Mouse (Mus musculus): ENCODE measurements around the gene Sppl3. TPM values are rescaled to one million over a fixed set of nuclear protein-coding genes. Genes with fewer than 3 reads are reported as not detected.

Sppl3 gene
- polyA plus RNA-seq (2012; rRNA removed) = 47.7 and 55.6 TPM in 2 replicates

DNA sequence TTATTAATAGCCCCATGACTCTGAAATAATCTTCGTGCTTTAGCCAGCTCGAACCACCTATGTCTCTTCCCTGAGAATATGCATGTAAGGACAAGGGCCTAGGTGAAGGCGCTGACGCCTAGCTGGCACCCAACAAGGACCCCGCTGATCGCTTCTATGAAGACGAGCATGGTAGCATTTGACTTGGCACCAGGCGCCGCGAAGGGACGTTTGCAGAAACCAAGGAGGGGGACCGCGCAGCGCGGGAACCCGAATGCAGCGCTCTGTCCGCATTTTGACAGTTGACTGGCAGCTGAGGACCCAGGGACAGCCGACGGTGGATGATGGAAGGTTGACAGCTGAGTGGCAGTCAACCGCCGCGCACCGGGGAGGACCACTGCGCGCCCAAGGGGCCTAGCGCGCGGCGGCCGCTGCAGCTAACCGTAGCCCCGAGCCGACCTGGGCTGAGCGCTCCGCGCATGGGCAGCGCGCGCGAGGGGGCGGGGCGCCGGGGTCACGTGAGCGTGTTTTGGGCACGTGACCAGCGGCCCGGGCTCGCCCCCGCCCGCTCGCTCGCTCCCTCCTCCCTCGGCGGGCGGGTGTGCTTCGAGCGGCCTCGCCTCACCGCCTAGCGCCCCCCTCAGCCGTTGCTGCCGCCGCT is at the start of gene Sppl3:
Sppl3 (plus strand) TSS at position 561 of the 640 bp plus-strand sequence.
- peak; percentile 79 to 90 for DNase-seq (ENCODE audit: low read depth in 1 of 2, low spot score in 2 of 2)
- 2% methylated on average over 51 of the region's 65 CpGs for WGBS

DNA sequence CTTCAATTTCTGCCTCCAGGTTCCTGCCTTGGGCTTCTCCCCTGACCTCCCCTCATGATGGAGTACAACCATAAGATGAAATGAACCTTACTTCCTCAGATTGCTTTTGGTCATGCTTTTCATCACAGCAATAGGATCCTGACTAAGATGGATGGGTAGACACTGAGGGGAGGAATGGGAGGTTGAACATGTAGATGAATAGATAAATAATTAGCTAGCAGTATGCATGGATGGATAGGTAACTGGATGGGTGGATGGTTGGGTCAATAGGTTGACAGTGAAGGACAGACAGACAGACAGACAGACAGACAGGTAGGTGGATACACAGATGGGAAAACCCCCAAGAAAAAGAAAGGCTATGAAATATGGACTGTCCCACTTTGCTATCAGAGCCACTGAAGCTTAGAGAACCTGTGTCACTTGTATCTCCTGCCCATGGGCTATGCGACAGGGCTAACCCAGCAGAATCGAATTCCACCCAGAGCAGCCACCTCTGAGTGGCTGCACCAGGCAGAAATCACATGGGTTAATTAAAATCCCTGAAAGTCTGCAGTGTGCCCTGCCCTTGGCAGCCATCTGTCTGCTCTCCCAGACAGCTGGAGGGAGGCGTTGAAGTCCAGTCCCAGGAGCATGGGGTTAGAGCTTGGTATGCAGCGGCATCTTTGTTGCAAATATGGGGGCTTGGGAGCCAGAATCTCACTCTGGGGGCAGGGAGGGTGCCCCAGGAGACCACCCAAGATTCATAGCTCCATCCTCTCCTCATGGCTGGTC is 49.2 kb upstream of the Sppl3 start:
- Histone ChIP-seq H3K4me3 (ENCODE audit: extremely low read depth, insufficient read depth, insufficient read length) (no peak overlapping the region), H3K4me1 (ENCODE audit: control insufficient read depth, insufficient read depth, insufficient read length) (no peaks in the 10 kb centered on the region), H3K36me3 (ENCODE audit: control insufficient read depth, insufficient read depth, low read length) (no peaks in the 10 kb centered on the region), H3K27me3 (ENCODE audit: control insufficient read depth, insufficient read depth, low read length) (no peaks in the 10 kb centered on the region), H3K27ac (ENCODE audit: insufficient read depth, low read length) (no peak overlapping the region)
- TF ChIP-seq POLR2A (IDR thresholded peaks at IDR 0.05; ENCODE audit: low read depth, low read length) (no peak), CTCF (IDR thresholded peaks at IDR 0.05; ENCODE audit: extremely low read depth, insufficient read depth, insufficient read length, insufficient replicate concordance) (no peak)
- no peak for DNase-seq (ENCODE audit: low read depth in 1 of 2, low spot score in 2 of 2)
- WGBS = 84% methylated on average over 4 of the region's 4 CpGs

More for the DNA sequence above, at the start of gene Sppl3:
- TF ChIP-seq CTCF (IDR thresholded peaks at IDR 0.05; ENCODE audit: extremely low read depth, insufficient read depth, insufficient read length, insufficient replicate concordance) (no peak), POLR2A (IDR thresholded peaks at IDR 0.05; ENCODE audit: low read depth, low read length) (peak; percentile 77)
- Histone ChIP-seq H3K4me1 (ENCODE audit: control insufficient read depth, insufficient read depth, insufficient read length) (peaks cover 11% of the 10 kb centered on the region; the same call in 1 of the 2 replicates), H3K27ac (ENCODE audit: insufficient read depth, low read length) (peak within 1 kb of the TSS; percentile 88), H3K4me3 (ENCODE audit: extremely low read depth, insufficient read depth, insufficient read length) (peak within 1 kb of the TSS; percentile 95), H3K27me3 (ENCODE audit: control insufficient read depth, insufficient read depth, low read length) (no peaks in the 10 kb centered on the region), H3K36me3 (ENCODE audit: control insufficient read depth, insufficient read depth, low read length) (no peaks in the 10 kb centered on the region)

DNA sequence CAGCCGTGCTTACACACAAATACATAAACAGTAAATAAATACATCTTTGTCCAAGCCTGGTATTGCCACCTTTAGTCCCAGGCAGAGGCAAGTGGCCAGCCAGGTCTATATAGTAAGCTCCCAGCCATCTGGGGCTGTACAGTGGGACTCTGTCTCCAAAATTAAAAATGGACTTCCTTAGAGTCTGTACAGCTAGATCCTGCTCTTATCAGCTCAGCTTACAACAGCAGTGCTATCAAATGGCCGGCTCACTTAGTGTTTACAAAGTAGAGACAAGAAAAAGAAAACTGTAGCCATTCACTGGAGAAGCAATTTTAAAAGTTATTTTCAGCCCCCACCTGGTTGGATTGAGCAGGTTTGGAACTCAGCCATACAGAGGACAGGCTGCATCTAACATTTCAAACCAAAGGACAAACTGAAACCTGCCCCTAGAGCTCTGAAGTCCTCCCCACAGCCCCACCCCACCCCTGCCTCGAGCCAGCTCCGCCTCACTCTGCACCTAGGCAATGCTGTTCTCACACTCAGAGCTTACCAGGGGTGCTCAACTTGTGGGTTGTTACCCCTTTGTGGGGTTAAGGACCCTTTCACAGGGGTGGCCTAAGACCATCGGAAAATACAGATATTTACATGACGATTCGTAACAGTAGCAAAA is 46.5 kb upstream of the Sppl3 start:
- H3K4me3 ChIP-seq (ENCODE audit: extremely low read depth, insufficient read depth, insufficient read length) = no peak overlapping the region
- H3K4me1 ChIP-seq (ENCODE audit: control insufficient read depth, insufficient read depth, insufficient read length) = peaks cover 5% of the 10 kb centered on the region; the same call in 1 of the 2 replicates
- H3K36me3 ChIP-seq (ENCODE audit: control insufficient read depth, insufficient read depth, low read length) = no peaks in the 10 kb centered on the region
- no peak for DNase-seq (ENCODE audit: low read depth in 1 of 2, low spot score in 2 of 2)
- WGBS = 65% methylated on average over 7 of the region's 7 CpGs
- no peak overlapping the region for H3K27ac ChIP-seq (ENCODE audit: insufficient read depth, low read length)
- no peaks in the 10 kb centered on the region for H3K27me3 ChIP-seq (ENCODE audit: control insufficient read depth, insufficient read depth, low read length)
- TF ChIP-seq CTCF (IDR thresholded peaks at IDR 0.05; ENCODE audit: extremely low read depth, insufficient read depth, insufficient read length, insufficient replicate concordance) (no peak), POLR2A (IDR thresholded peaks at IDR 0.05; ENCODE audit: low read depth, low read length) (no peak)

DNA sequence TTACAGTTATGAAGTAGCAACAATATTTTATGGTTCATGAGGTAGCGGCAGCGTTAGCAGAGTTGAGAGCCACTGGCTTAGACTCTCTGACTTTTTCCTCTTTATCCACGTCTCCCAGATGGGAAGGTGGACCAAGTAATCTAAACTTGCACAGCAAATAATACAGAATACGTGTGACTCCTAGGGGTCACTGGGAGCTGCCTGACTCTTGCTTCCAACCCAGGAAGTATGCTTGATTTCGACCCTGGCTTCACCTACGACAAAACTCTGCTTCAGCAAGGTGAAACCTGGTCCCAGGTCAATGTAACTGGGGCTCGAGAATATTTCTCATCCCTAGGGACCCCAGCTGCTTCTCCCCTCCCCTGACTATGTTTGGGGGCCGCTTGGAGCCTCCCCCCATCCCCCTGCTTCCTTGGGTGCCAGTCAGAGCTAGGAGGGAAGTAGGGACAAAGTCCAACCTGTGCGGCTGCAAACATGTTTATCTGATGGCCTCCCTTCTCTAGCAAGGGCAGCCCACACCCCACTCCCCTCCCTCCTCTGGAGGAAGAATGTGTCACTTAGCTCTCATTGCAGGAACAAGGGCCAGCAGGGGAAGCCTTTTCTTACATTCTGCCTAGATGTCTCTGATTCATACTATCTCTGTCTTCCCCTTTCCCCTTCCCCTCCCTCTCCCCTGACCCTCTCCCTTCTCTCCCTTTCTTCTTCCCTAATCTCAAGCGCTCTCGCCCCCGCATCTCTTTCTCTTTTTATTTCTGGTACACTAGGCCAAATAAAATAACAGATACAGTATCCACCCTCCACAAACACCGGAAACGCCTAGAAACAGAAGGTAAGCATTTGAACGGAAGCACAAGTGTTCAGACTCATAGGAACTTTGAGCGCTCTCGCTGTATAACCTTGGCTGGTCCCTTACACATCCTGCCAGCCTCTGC is 45.7 kb upstream of the Sppl3 start:
- Histone ChIP-seq H3K27ac (ENCODE audit: insufficient read depth, low read length) (no peak overlapping the region), H3K36me3 (ENCODE audit: control insufficient read depth, insufficient read depth, low read length) (no peaks in the 10 kb centered on the region), H3K27me3 (ENCODE audit: control insufficient read depth, insufficient read depth, low read length) (no peaks in the 10 kb centered on the region), H3K4me1 (ENCODE audit: control insufficient read depth, insufficient read depth, insufficient read length) (peaks cover 5% of the 10 kb centered on the region; the same call in 1 of the 2 replicates), H3K4me3 (ENCODE audit: extremely low read depth, insufficient read depth, insufficient read length) (no peak overlapping the region)
- DNase-seq (ENCODE audit: low read depth in 1 of 2, low spot score in 2 of 2) = no peak
- TF ChIP-seq POLR2A (IDR thresholded peaks at IDR 0.05; ENCODE audit: low read depth, low read length) = no peak
- TF ChIP-seq CTCF (IDR thresholded peaks at IDR 0.05; ENCODE audit: extremely low read depth, insufficient read depth, insufficient read length, insufficient replicate concordance) = no peak
- 56% methylated on average over 17 of the region's 17 CpGs for WGBS

DNA sequence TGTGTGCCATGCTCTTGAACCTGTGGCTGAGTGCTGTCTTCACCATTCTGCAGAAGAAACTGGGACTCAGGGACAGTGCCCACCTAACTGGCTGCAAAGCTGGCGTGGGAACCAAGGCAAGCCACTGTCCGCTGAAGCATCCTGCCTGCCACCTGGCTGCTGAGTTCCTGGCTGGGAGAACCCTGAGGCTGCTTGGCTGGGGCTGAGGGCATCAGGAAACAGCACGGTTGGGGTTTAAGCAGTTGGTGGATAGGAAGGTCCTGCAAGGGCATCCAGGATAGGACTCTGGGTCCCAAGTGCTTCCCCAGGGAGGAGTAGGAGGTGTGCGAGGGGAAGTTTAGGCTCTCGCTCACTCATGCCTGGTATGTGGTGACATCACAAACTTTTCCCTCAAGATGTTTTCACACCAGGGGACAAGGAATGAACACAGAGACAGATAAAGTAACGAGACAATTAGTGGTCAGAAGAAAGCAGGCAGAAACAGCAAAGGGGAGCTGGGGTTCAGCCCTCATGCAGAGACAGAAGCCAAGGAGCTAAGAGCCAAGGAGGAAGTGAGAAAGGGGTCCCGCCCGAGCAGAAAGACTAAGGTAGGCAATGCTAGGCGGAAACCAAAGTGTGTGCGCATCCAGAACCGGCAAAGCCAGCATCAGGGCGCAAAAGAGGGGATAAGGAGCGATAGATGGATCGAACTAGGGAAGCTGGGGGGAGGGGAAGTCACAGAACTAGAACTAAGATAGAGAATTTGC is 43.2 kb upstream of the Sppl3 start:
- 27% methylated on average over 14 of the region's 14 CpGs for WGBS
- TF ChIP-seq CTCF (IDR thresholded peaks at IDR 0.05; ENCODE audit: extremely low read depth, insufficient read depth, insufficient read length, insufficient replicate concordance) (no peak), POLR2A (IDR thresholded peaks at IDR 0.05; ENCODE audit: low read depth, low read length) (no peak)
- no peaks in the 10 kb centered on the region for H3K36me3 ChIP-seq (ENCODE audit: control insufficient read depth, insufficient read depth, low read length)
- DNase-seq (ENCODE audit: low read depth in 1 of 2, low spot score in 2 of 2) = no peak
- H3K27me3 ChIP-seq (ENCODE audit: control insufficient read depth, insufficient read depth, low read length) = no peaks in the 10 kb centered on the region
- H3K4me3 ChIP-seq (ENCODE audit: extremely low read depth, insufficient read depth, insufficient read length) = no peak overlapping the region
- H3K4me1 ChIP-seq (ENCODE audit: control insufficient read depth, insufficient read depth, insufficient read length) = peaks cover 5% of the 10 kb centered on the region; the same call in 1 of the 2 replicates
- H3K27ac ChIP-seq (ENCODE audit: insufficient read depth, low read length) = no peak overlapping the region
